Mouse (Mus musculus) adrenal gland, adult 2 months (tissue): ENCODE measurements around the gene Cd164. TPM values are rescaled to one million over a fixed set of nuclear protein-coding genes. Genes with fewer than 3 reads are reported as not detected.

Source experiments
- DNase-seq: peaks from one replicate; pipeline ENCODE4 v3.0.0; 2021
- polyA plus RNA-seq: library from polyadenylated mRNA; depleted of rRNA; stranded (reverse); fragments of >200 nt; gene quantifications from 2 replicates; pipeline ENCODE4 v1.2.3, GENCODE M21; 2012
- total RNA-seq, 2 experiments: library from RNA; stranded (reverse); gene quantifications; 2 replicates each; pipeline ENCODE4 v1.2.3; 2021

The Cd164 gene
- total and polyA plus RNA-seq, 3 experiments = 127 to 282 (median 205) TPM

GRCm38 (mm10) chr10:41500941-41501340, 18.3 kb upstream of the Cd164 start:
- DNase-seq = peak; percentile 70

GRCm38 (mm10) chr10:41504996-41505395, 14.2 kb upstream of the Cd164 start:
- no peak for DNase-seq

- DNase-seq = peak; percentile 79
Measured at GRCm38 (mm10) chr10:41505446-41505845, 13.8 kb upstream of the Cd164 start.

DNA sequence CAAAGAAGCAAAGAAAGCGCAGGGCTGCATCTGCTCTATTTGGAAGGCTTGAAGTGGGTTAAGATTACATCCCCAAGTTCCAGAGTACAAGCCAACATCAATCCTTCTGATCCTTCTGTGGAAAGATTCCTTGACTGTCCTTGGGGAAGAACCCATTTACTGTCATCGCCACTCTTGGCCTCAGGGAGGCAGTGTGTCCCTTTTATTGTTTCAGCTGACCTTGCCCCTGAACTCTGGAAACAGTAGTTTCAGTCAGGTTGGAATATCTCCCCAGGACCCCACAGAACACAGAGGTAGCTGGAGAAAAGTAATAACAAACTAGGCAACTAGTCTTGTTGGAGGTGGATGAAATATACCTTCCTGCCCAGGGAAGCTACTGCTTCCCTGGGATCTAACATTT, 10.1 kb upstream of the Cd164 start:
- DNase-seq = peak; percentile 37

- DNase-seq = no peak
Measured at GRCm38 (mm10) chr10:41514301-41514700, 4.9 kb upstream of the Cd164 start.

DNA sequence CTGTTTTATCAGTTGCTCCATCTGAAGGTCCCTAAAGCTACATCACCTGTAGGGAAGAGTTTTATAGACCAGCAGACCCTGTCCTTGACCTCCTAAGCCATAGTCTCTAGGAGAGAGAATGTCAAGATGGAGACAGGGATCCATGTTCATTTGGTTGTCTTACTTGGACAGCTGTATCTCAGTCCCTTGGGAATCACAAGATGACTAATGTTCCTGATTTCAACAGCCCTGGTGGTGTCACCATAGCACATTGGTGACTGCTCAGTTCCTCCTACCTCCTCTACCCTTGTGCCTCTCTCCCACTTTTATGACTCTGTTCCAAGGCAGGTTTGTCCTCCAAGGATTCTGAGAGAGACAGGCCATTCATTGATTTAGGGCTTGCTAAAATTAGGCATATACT, 4.3 kb upstream of the Cd164 start:
- peak; percentile 44 for DNase-seq

- DNase-seq = peak; percentile 87
Measured at GRCm38 (mm10) chr10:41518508-41518980, 670 bp upstream of the Cd164 start.

- DNase-seq = peak; percentile 82
Measured at GRCm38 (mm10) chr10:41519640-41520409, 611 bp downstream of the Cd164 start.

- DNase-seq = no peak
Measured at GRCm38 (mm10) chr10:41520410-41520673, 1.1 kb downstream of the Cd164 start.

DNA sequence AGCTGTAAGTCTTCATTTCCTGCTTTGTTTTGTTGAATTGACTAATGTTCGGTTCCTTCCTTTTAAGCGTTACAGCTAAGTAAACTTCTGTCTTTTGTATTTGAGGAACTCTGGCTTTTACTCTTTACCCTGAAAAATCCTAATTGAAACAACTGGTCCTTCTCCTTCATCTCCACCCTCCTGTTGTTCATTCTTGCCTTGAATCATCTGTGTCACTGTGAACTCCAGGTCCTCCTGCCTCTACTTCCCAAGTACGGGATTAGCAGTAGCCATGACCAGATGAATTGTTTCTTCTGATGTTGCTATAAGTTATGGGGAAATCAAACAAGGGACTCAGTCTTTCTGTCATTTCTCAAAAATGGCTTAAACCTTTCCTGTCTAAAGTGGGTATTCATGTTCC, 4.2 kb downstream of the Cd164 start:
- no peak for DNase-seq

- no peak for DNase-seq
Measured at GRCm38 (mm10) chr10:41525696-41526095, 6.5 kb downstream of the Cd164 start.

DNA sequence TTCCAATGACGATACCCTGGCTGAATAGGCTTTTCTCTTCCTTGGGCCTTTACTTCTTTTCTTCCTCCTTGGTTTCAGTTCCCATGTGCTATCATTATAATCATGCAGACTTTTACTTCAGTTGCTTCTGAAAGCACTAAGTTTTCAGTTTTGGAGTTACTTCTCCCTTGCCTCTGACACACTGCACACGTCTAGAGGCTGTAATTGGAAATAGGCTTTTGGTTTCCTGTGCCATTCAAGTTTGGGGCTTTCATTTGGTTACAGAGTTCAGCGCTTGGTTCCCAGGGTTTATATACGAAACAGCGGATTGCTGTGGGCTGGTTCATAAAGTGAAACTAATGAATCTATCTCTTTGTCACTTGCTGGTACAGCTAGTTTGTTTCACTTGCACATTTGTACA, 10.8 kb downstream of the Cd164 start:
- DNase-seq = no peak

DNA sequence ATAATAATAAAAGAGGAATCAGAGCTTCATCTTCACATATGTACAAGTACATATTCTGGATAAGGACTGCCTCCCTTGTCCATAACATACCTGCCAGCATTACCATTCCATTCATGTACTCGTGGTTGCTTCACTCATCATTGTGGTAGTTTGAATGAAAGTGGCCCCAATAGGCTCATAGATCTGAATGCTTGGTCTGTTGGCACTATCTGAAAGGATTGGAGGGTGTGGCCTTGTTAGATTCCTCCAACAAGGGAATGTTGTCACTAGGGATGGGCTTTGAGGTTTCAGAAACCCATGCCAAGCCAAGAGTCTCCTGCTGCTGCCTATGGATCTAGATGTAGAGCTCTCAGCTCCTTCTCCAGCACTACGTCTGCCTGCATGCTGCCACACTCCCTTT, 16.8 kb downstream of the Cd164 start:
- no peak for DNase-seq

DNA sequence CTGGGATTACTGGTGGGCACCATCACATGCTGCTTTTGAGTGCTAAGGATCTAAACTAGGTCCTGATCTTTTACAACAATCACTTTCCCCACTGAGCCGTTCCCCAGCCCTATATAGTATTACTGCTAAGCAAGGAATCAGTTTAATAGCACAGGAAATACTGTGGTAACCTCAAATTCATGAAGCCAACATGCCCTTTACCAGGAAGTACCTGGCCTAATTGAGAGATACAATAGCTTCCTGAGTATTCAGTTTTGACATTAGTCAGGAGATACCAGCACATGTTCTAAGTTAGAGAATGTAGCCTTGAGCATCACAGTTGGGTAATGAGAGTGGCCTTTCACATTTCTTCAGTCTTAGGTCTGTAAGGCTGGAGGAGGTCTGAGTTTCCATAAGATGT, 17.5 kb downstream of the Cd164 start:
- DNase-seq = no peak

DNA sequence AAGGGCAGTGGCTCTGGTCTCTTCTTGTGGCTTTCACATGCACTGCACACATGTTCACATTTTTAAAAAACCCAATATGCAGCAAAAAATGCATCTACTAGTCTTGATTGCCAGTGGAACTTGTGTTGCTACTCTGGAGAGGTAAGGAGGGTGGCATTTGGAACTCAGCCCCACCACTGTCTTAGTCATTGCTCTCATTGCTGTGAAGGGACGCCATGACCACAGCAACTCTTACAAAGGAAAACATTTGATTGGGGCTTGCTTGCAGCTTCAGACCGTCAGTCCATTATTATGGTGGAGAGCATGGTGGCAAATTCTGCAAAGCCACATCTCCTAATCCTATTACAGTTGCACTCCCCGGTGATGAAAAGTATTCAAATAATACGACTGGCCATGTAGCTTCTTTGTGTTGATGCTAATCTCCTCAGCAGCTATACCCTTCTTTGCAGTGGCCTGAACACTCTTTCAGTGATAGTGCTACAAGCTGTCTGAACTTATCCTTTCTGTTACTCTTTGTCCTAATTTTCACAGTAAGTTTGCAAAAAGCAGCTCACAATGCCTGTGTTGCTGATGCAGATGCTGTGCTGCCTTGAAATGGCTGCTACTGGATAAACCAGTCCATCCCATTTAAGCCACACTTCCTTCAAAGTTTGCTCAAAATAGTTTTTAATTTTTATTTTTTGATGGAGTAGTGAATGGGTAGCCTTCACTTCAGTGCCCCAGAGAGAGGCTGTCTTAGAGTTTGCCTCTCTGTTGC, 18.2 kb downstream of the Cd164 start:
- no peak for DNase-seq

DNA sequence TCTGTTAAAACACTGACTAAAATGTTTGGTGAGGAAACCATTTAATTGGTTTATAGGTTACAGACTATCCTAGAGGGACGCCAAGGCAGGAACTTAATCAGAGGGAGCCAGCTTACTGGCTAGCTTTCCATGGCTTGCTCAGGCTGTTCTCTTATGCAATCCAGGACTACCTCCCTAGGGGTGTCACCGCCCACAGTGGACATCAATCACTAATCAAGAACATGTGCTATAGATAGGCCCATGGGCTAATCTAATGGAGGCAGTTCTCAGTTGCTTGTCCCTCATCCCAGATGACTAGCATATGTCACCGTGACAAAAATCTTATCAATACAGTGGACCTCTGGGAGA, 18.7 kb downstream of the Cd164 start:
- DNase-seq = no peak

- no peak for DNase-seq
Measured at GRCm38 (mm10) chr10:41538986-41539385, 19.8 kb downstream of the Cd164 start.

DNA sequence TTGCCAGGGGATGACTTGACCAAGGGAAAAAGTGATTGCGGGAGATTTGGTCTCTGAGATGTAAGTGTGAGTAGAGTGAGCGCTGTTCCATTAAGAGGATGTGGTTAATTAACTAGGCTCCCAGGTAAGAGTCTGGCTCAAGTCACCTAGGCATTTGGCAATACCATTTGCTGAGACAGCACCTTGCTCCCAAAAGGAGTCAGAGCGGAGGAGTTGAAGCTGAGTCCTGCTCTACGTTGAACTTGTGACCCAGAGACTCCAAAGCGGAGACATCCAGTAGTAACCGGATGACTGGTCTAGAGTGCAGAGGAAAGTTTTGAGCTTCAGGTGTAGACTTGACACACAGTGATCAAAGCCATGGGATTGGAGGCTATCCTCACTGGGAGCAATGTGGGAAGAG, 22.8 kb downstream of the Cd164 start:
- DNase-seq = no peak

DNA sequence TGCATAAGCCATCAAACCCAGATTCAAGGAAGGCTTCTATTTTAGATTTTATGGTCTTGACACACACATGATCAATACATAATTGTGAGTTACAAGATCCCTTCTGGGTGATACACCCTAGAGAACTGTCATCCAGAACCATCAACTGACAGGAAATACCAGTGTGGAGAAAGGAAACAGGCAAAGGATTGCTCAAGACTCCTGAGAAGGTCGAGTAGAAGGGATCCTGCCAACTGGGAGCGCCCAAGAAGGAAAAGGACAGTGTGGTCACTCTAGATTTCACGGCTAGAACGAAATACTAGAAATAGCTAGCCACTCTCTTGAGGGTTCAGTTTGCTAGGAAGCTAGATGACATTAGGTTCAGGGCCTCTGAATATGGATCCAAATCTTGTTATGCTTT, 24.2 kb downstream of the Cd164 start:
- DNase-seq = no peak

- no peak for DNase-seq
Measured at GRCm38 (mm10) chr10:41543844-41544243, 24.6 kb downstream of the Cd164 start.

- DNase-seq = no peak
Measured at GRCm38 (mm10) chr10:41544481-41545190, 25.4 kb downstream of the Cd164 start.

GRCm38 (mm10) chr10:41545224-41545755, 26.1 kb downstream of the Cd164 start:
- no peak for DNase-seq
